8 mouse cellular contexts compared by ENCODE assay signal in the genomic region with DNA sequence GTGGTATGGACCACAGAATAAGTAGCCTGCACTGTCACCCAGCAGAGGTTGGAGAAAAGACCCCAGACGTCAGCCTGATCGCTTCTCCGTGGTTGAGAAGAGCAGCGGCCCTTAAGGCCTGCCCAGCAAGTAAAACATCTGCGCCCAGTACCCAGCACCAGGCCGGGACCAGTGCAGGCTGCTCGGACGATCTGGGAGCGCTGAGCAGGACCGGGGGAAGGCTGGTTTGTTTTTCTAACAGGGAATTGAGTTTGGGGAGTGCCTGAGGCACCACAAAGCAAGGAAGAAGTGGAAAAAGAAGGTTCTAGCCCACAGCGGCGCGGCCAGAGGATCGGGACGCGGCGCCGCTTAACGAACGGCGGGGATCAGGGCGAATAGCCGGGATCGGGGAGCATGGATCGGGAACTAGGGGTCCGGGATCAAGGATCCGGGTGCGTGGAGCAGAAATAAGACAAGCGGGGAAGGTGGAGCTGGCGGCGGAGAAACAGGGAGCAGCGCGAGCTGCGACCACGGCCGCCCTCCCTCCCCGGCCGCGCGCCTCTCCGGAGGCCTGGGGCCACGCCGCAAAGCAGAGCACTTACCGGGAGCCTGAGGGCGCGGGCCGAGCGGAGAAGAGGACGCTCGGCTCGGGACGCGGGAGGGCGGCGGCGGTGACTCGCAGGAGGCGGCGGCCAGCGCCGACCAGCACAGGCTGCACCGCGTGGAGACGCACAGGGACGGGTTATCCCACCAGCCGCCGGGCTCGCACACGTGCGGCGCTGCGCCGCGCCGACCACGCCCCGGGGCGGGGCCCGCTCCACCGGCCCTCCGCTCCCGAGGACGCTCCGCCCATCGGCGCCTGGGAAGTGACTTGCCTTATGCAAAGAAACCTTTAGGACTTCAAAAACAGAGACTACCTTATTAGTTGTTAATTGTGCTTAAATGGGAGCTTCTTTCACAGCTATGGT. TPM values are rescaled to one million over a fixed set of nuclear protein-coding genes. Genes with fewer than 3 reads are reported as not detected.
A peak's percentile ranks its signal among the peaks of the same experiment; 100 is the strongest.
DNase-seq lines count a peak whose midpoint lies in the region; ATAC-seq lines count a peak whose summit lies in the region.

A gene (minus strand): TSS at position 781 of the 947 bp plus-strand sequence.

- H3K27me3 ChIP-seq in hindbrain, embryonic 13.5 days, result no peaks in the 10 kb centered on the region

- ATAC-seq in hindbrain, embryonic 13.5 days (ENCODE audit: low FRiP score), result peak; percentile 90

- H3K27ac ChIP-seq in hindbrain, embryonic 13.5 days, result peak within 1 kb of the TSS; percentile 62

- peak within 1 kb of the TSS; percentile 65 for H3K4me2 ChIP-seq in hindbrain, embryonic 13.5 days

- no peaks in the 10 kb centered on the region for H3K9me3 ChIP-seq in hindbrain, embryonic 13.5 days

- peak within 1 kb of the TSS; percentile 77 for H3K4me3 ChIP-seq in hindbrain, embryonic 13.5 days

- no peaks in the 10 kb centered on the region for H3K36me3 ChIP-seq in hindbrain, embryonic 13.5 days

- peaks cover 14% of the 10 kb centered on the region for H3K4me1 ChIP-seq in hindbrain, embryonic 13.5 days (replicated peaks)

- WGBS in hindbrain, embryonic 13.5 days, result under 1% methylated on average over 85 of the region's 86 CpGs

- H3K9ac ChIP-seq in hindbrain, embryonic 13.5 days, result peak within 1 kb of the TSS; percentile 84

- peak; percentile 71 for DNase-seq in T-cell, adult 2 months (ENCODE audit: low spot score)
- peak; percentile 86 to 89 for DNase-seq in cerebellum, postnatal 14 days
- peak; percentile 50 to 74 for DNase-seq in frontal cortex, postnatal 14 days (ENCODE audit: low spot score in 2 of 2)
- DNase-seq in layer of hippocampus, postnatal 36 days, result peak; percentile 81 to 83
- peak; percentile 92 for DNase-seq in lung, postnatal 36 days
- DNase-seq in retina, embryonic 14.5 days (ENCODE audit: low spot score), result peak; percentile 87
- peak; percentile 80 to 83 for DNase-seq in thymus, postnatal 36 days

RNA-seq across cellular contexts. Expression of the gene that starts here (rescaled TPM):
- polyA plus RNA-seq in hindbrain, embryonic 13.5 days (2015; fragmentation: Nextera tagmentation; extraction: Ambion mirVana), result 15.8 and 16.2 TPM in 2 replicates
- total RNA-seq in layer of hippocampus, postnatal 36 days (2021), result 10 to 100 TPM; 14.9 to 21.1 TPM

Comparison
In these comparisons a context has a peak if more than half of its experiments do, and no peak if none do; other contexts are left out.
1. Peak in every context shown above with its lines: DNase-seq, ATAC-seq, H3K4me3 ChIP-seq and H3K27ac ChIP-seq.